Mouse (Mus musculus) ZHBTc4 (cell line): ENCODE data around the gene Ccdc61.
A peak's percentile ranks its signal among the peaks of the same experiment; 100 is the strongest.

Experiments
- DNase-seq: peaks from one replicate; pipeline ENCODE4 v3.0.0-alpha.2; 2011; ENCODE audit warnings: low read depth, low spot score

The Ccdc61 gene

GRCm38 (mm10) chr7:18858310-18858916 lies 51.8 kb downstream of the Ccdc61 start:
- peak; percentile 49 for DNase-seq

GRCm38 (mm10) chr7:18848395-18848794 lies 61.8 kb downstream of the Ccdc61 start:
- no peak for DNase-seq

GRCm38 (mm10) chr7:18844811-18845210 lies 65.4 kb downstream of the Ccdc61 start:
- peak; percentile 58 for DNase-seq

GRCm38 (mm10) chr7:18841174-18841567 lies 69.0 kb downstream of the Ccdc61 start:
- no peak for DNase-seq
